Mouse (Mus musculus) stomach, embryonic 14.5 days (tissue): Measurements from ENCODE around the gene Gm18336. TPM values are rescaled to one million over a fixed set of nuclear protein-coding genes. Genes with fewer than 3 reads are reported as not detected.
"Not testable (repeated sequence)": the region's sequence is repeated elsewhere in the genome, so short reads cannot be mapped to it uniquely, and the experiment has no call there.

Experiments used
- ATAC-seq: fragments of 200-750 bp; cut with Nextera tagmentation; 2 replicates; pipeline ENCODE4 v1.8.0; 2017; ENCODE audit warnings: low read depth, moderate TSS enrichment; ENCODE audit not compliant: insufficient number of reproducible peaks, insufficient read depth, low FRiP score
- H3K27ac ChIP-seq: fragments of 300-500 bp; sonication (generic); 2 replicates; pipeline ENCODE4 v1.5.1; 2014; ENCODE audit warnings: mild to moderate bottlenecking, low read length, moderate library complexity, mixed read lengths
- H3K27me3 ChIP-seq: fragments of 300-500 bp; sonication (generic); 2 replicates; pipeline ENCODE4 v1.6.1; 2014; ENCODE audit warnings: low read length, control low read depth, mixed read lengths; ENCODE audit not compliant: control insufficient read depth, insufficient read depth
- H3K36me3 ChIP-seq: fragments of 300-500 bp; sonication (generic); 2 replicates; pipeline ENCODE4 v1.6.1; 2014; ENCODE audit warnings: mild to moderate bottlenecking, control low read depth, low read length, moderate library complexity, mixed read lengths; ENCODE audit not compliant: control insufficient read depth, insufficient read depth
- H3K4me1 ChIP-seq: fragments of 300-500 bp; sonication (generic); 2 replicates; pipeline ENCODE4 v1.6.1; 2014; ENCODE audit warnings: low read length, control low read depth, mixed read lengths; ENCODE audit not compliant: control insufficient read depth, insufficient read depth
- H3K4me2 ChIP-seq: fragments of 300-500 bp; sonication (generic); replicated peaks from 2 replicates; pipeline ENCODE4 v1.6.1; 2014; ENCODE audit warnings: low read depth, low read length, control low read depth
- H3K4me3 ChIP-seq: fragments of 300-500 bp; sonication (generic); 2 replicates; pipeline ENCODE4 v1.5.1; 2014; ENCODE audit warnings: low read depth, low read length, control low read depth
- H3K9ac ChIP-seq: fragments of 300-500 bp; sonication (generic); replicated peaks from 2 replicates; pipeline ENCODE4 v1.6.1; 2014; ENCODE audit warnings: low read depth, mild to moderate bottlenecking, control low read depth, low read length, moderate library complexity, mixed read lengths
- H3K9me3 ChIP-seq: fragments of 300-500 bp; sonication (generic); 2 replicates; pipeline ENCODE4 v1.6.1; 2016; ENCODE audit warnings: low read depth, low read length, control low read depth; ENCODE audit not compliant: control insufficient read depth
- WGBS: fragments of 180-500 bp; shearing (Covaris S2); extraction: QIAGEN DNeasy Blood & Tissue Kit; methylation state at CpG from one replicate; pipeline ENCODE4 v1.1.7; 2014; 5-methylcytosine and 5-hydroxymethylcytosine counted together
- polyA plus RNA-seq: library from polyadenylated mRNA; unstranded; fragments of >200 nt; fragmentation: Nextera tagmentation; extraction: Ambion mirVana; gene quantifications from 2 replicates; pipeline ENCODE4 v1.2.1, GENCODE M21; 2014

Gm18336 gene
- not detected in 2 replicates for polyA plus RNA-seq

- H3K9ac ChIP-seq, H3K27me3 ChIP-seq, H3K27ac ChIP-seq, H3K36me3 ChIP-seq, H3K9me3 ChIP-seq, H3K4me2 ChIP-seq, ATAC-seq, H3K4me3 ChIP-seq, H3K4me1 ChIP-seq: not testable (repeated sequence)
- WGBS, result 55% methylated on average over 1 of the region's 2 CpGs
These were observed at the start of gene Gm18336 for GRCm38 (mm10) chrX:73398636-73399035. TSS of gene Gm18336 (minus strand) at chrX:73398736.

- H3K9ac ChIP-seq, result no peak overlapping the region
- no peaks in the 10 kb centered on the region for H3K27me3 ChIP-seq
- H3K4me3 ChIP-seq, result no peak overlapping the region
- no peak overlapping the region for H3K27ac ChIP-seq
- no peak overlapping the region for H3K4me2 ChIP-seq
- no peaks in the 10 kb centered on the region for H3K9me3 ChIP-seq
- ATAC-seq, result no peak
- 56% methylated on average over 2 of the region's 2 CpGs for WGBS
- no peaks in the 10 kb centered on the region for H3K4me1 ChIP-seq
- H3K36me3 ChIP-seq, result no peaks in the 10 kb centered on the region
These were observed 42.9 kb upstream of the Gm18336 start for GRCm38 (mm10) chrX:73441428-73441827.

GRCm38 (mm10) chrX:73435252-73435651 lies 36.7 kb upstream of the Gm18336 start, which contains the start of gene Trex2:
TSS of gene Trex2 (minus strand) at chrX:73435344.
- H3K9ac ChIP-seq, result no peak within 1 kb of the TSS
- no peak for ATAC-seq
- H3K27me3 ChIP-seq, result no peaks in the 10 kb centered on the region
- no peak within 1 kb of the TSS for H3K4me3 ChIP-seq
- H3K27ac ChIP-seq, result no peak within 1 kb of the TSS
- no peak within 1 kb of the TSS for H3K4me2 ChIP-seq
- no peaks in the 10 kb centered on the region for H3K4me1 ChIP-seq
- H3K9me3 ChIP-seq, result no peaks in the 10 kb centered on the region
- WGBS, result 52% methylated on average over 11 of the region's 11 CpGs
- H3K36me3 ChIP-seq, result no peaks in the 10 kb centered on the region

- H3K9ac ChIP-seq, result no peak overlapping the region
These were observed 34.3 kb upstream of the Gm18336 start for GRCm38 (mm10) chrX:73432850-73433249.

GRCm38 (mm10) chrX:73430036-73430435 lies 31.5 kb upstream of the Gm18336 start:
- no peaks in the 10 kb centered on the region for H3K9me3 ChIP-seq
- H3K4me1 ChIP-seq, result no peaks in the 10 kb centered on the region
- no peak overlapping the region for H3K4me2 ChIP-seq
- H3K9ac ChIP-seq, result no peak overlapping the region
- no peak overlapping the region for H3K27ac ChIP-seq
- H3K36me3 ChIP-seq, result no peaks in the 10 kb centered on the region
- no peak for ATAC-seq
- H3K27me3 ChIP-seq, result no peaks in the 10 kb centered on the region
- WGBS, result 84% methylated on average over 2 of the region's 2 CpGs
- no peak overlapping the region for H3K4me3 ChIP-seq

More at GRCm38 (mm10) chrX:73432850-73433249, 34.3 kb upstream of the Gm18336 start:
- WGBS, result 69% methylated on average over 5 of the region's 5 CpGs
- no peaks in the 10 kb centered on the region for H3K9me3 ChIP-seq
- no peaks in the 10 kb centered on the region for H3K36me3 ChIP-seq
- H3K4me3 ChIP-seq, result no peak overlapping the region
- H3K27ac ChIP-seq, result no peak overlapping the region
- H3K4me2 ChIP-seq, result no peak overlapping the region
- no peaks in the 10 kb centered on the region for H3K4me1 ChIP-seq
- no peak for ATAC-seq
- no peaks in the 10 kb centered on the region for H3K27me3 ChIP-seq

GRCm38 (mm10) chrX:73412767-73413166 lies 14.2 kb upstream of the Gm18336 start:
- H3K9ac ChIP-seq, result no peak overlapping the region
- H3K4me2 ChIP-seq, result no peak overlapping the region
- no peak for ATAC-seq
- H3K9me3 ChIP-seq, result no peaks in the 10 kb centered on the region
- H3K27ac ChIP-seq, result no peak overlapping the region
- H3K4me3 ChIP-seq, result no peak overlapping the region
- no peaks in the 10 kb centered on the region for H3K27me3 ChIP-seq
- no peaks in the 10 kb centered on the region for H3K4me1 ChIP-seq
- WGBS, result 36% methylated on average over 1 of the region's 1 CpGs
- H3K36me3 ChIP-seq, result no peaks in the 10 kb centered on the region

- WGBS, result 20% methylated on average over 20 of the region's 20 CpGs
- Histone ChIP-seq H3K9ac (no peak within 1 kb of the TSS), H3K27me3 (no peaks in the 10 kb centered on the region), H3K27ac (no peak within 1 kb of the TSS), H3K4me1 (no peaks in the 10 kb centered on the region), H3K4me3 (peak within 1 kb of the TSS; percentile 11; the same call in 1 of the 2 replicates), H3K36me3 (no peaks in the 10 kb centered on the region), H3K4me2 (peak within 1 kb of the TSS; percentile 40), H3K9me3 (no peaks in the 10 kb centered on the region)
- no peak for ATAC-seq
These were observed 12.5 kb upstream of the Gm18336 start, which contains the start of gene Zfp92 for GRCm38 (mm10) chrX:73410880-73411517. TSS of gene Zfp92 (plus strand) at chrX:73411096.

- Histone ChIP-seq H3K36me3 (no peaks in the 10 kb centered on the region), H3K4me1 (no peaks in the 10 kb centered on the region), H3K9me3 (no peaks in the 10 kb centered on the region), H3K9ac (no peak overlapping the region), H3K27ac (no peak overlapping the region), H3K4me2 (no peak overlapping the region), H3K4me3 (no peak overlapping the region), H3K27me3 (no peaks in the 10 kb centered on the region)
- no peak for ATAC-seq
- 93% methylated on average over 12 of the region's 12 CpGs for WGBS
These were observed 3.1 kb upstream of the Gm18336 start for GRCm38 (mm10) chrX:73401616-73402015.

GRCm38 (mm10) chrX:73400951-73401350 lies 2.4 kb upstream of the Gm18336 start:
- ATAC-seq, result no peak
- Histone ChIP-seq H3K4me3 (no peak overlapping the region), H3K4me2 (no peak overlapping the region), H3K27ac (no peak overlapping the region), H3K9ac (no peak overlapping the region), H3K9me3 (no peaks in the 10 kb centered on the region), H3K36me3 (no peaks in the 10 kb centered on the region), H3K4me1 (no peaks in the 10 kb centered on the region), H3K27me3 (no peaks in the 10 kb centered on the region)
- WGBS, result 80% methylated on average over 20 of the region's 20 CpGs
